Mouse (Mus musculus) heart, embryonic 16.5 days (tissue): Measurements from ENCODE around the gene E330021D16Rik. TPM values are rescaled to one million over a fixed set of nuclear protein-coding genes. Genes with fewer than 3 reads are reported as not detected.

Experiments
- ATAC-seq: fragments of 200-750 bp; cut with Nextera tagmentation; replicated peaks from 2 replicates; pipeline ENCODE4 v1.8.0; 2017; ENCODE audit warnings: moderate number of reproducible peaks; ENCODE audit not compliant: insufficient read depth, low FRiP score; ENCODE audit errors: extremely low read depth
- H3K27ac ChIP-seq: fragments of 300-500 bp; sonication (generic); 2 replicates; pipeline ENCODE4 v1.5.1; 2014; ENCODE audit warnings: mild to moderate bottlenecking, low read length, control low read depth, moderate library complexity
- H3K27me3 ChIP-seq: fragments of 300-500 bp; sonication (generic); 2 replicates; pipeline ENCODE4 v1.6.1; 2014; ENCODE audit warnings: low read length, mixed read lengths; ENCODE audit not compliant: control insufficient read depth, insufficient read depth
- H3K36me3 ChIP-seq: fragments of 300-500 bp; sonication (generic); 2 replicates; pipeline ENCODE4 v1.6.1; 2014; ENCODE audit not compliant: control insufficient read depth, insufficient read depth
- H3K4me1 ChIP-seq: fragments of 300-500 bp; sonication (generic); 2 replicates; pipeline ENCODE4 v1.6.1; 2014; ENCODE audit warnings: low read length, mixed read lengths; ENCODE audit not compliant: control insufficient read depth, insufficient read depth
- H3K4me2 ChIP-seq: fragments of 300-500 bp; sonication (generic); 2 replicates; pipeline ENCODE4 v1.6.1; 2014; ENCODE audit warnings: low read depth, mild to moderate bottlenecking, control low read depth, low read length
- H3K4me3 ChIP-seq: fragments of 300-500 bp; sonication (generic); 2 replicates; pipeline ENCODE4 v1.5.1; 2014; ENCODE audit warnings: mild to moderate bottlenecking, control low read depth, low read length
- H3K9ac ChIP-seq: fragments of 300-500 bp; sonication (generic); 2 replicates; pipeline ENCODE4 v1.6.1; 2014; ENCODE audit warnings: low read length, control low read depth
- H3K9me3 ChIP-seq: fragments of 300-500 bp; sonication (generic); replicated peaks from 2 replicates; pipeline ENCODE4 v1.6.1; 2016; ENCODE audit warnings: low read length; ENCODE audit not compliant: control insufficient read depth
- WGBS: fragments of 180-500 bp; shearing (Covaris S2); extraction: QIAGEN DNeasy Blood & Tissue Kit; methylation state at CpG from one replicate; pipeline ENCODE4 v1.1.7; 2014; 5-methylcytosine and 5-hydroxymethylcytosine counted together
- polyA plus RNA-seq: library from polyadenylated mRNA; unstranded; fragments of >200 nt; fragmentation: Nextera tagmentation; extraction: Ambion mirVana; gene quantifications from 2 replicates; pipeline ENCODE4 v1.2.1, GENCODE M21; 2015

E330021D16Rik gene
- polyA plus RNA-seq, 1 experiment from 2014 or later: not detected

DNA sequence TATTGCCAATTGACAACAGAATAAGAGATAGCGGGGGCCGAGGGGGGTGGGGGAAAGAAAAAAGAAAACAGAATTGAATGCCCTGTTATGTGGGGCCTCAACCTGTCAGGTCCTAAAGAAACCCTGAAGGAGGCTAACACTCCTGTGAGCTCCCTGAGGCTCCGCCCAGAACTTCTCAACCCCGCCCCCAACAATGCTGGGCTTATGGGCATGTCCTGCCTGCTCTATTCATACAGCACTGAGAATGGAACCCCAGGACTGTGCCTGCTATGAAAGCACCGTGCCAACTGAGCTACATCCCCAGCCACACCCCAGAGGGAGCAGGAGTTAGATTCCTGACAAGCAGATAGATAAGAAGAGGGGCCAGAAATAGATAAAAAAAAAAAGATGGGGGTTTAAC, 2.5 kb upstream of the E330021D16Rik start:
- ATAC-seq: 0 out of 2 replicates have a peak, but pooled peaks have one; percentile 40

DNA sequence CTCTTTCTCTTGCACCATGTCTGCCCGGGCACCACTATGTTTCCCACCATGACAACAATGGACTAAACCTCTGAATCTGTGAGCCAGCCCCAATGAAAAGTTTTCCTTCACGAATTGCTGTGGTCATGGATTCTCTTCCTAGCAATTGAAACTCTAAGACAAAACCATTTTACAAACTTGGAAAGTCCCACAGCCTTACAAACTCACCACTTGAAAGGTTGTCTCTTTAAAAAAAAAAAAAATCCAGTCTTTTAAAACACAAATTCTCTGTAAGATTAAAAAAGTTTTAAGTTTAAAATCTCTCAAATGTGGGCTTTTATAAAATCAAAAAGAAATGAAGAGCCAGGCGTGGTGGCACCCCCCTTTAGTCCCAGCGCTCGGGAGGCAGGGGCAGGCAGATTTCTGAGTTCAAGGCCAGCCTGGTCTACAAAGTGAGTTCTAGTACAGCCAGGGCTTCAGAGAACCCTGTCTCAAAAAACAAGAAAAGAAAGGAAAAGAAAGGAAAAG, 1.5 kb downstream of the E330021D16Rik start:
- Histone ChIP-seq H3K4me1 (peaks cover 4% of the 10 kb centered on the region; the same call in 1 of the 2 replicates), H3K9ac (no peak overlapping the region), H3K36me3 (no peaks in the 10 kb centered on the region), H3K27ac (no peak overlapping the region), H3K9me3 (no peaks in the 10 kb centered on the region), H3K27me3 (no peaks in the 10 kb centered on the region), H3K4me3 (no peak overlapping the region), H3K4me2 (no peak overlapping the region)
- 83% methylated on average over 5 of the region's 5 CpGs for WGBS
- ATAC-seq: no peak

More for the DNA sequence above, 2.5 kb upstream of the E330021D16Rik start:
- Histone ChIP-seq H3K4me1 (peaks cover 4% of the 10 kb centered on the region; the same call in 1 of the 2 replicates), H3K27ac (no peak overlapping the region), H3K36me3 (no peaks in the 10 kb centered on the region), H3K4me2 (0 out of 2 replicates have a peak overlapping the region, but pooled peaks have one; percentile 20), H3K27me3 (no peaks in the 10 kb centered on the region), H3K9me3 (0 out of 2 replicates have a peak, but pooled peaks cover 3% of the 10 kb centered on the region), H3K9ac (no peak overlapping the region), H3K4me3 (no peak overlapping the region)
- 58% methylated on average over 5 of the region's 5 CpGs for WGBS

DNA sequence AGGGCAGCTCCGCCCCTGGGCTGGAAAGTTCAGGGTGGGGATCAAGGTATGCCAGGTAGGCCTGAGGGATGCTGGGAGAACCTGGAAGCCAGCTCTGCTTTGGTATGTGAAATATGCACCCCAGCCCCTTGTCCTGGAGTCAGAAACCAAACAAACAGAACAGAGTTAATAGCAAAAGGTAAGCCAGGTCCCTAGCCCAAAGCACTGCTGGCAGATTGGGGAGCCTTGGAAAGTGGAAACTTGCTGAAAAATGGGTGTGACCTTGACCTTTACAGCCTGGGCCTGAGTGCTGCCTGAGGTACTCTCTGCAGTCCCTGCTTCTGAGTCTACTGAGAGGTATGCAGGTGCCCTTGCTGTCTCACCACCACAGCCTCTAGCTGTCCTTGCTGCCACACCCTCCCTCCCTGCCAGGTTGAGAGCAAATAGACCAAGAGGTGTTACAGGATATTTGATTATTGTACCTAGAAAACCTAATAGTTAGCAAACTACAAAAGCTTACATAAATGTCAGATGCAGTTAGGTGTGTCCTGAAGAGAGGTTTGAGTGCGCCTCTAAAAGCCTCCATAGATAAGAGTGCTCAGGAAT, 7.7 kb downstream of the E330021D16Rik start:
- WGBS: 72% methylated on average over 2 of the region's 2 CpGs
- no peak for ATAC-seq
- Histone ChIP-seq H3K9ac (no peak overlapping the region), H3K36me3 (no peaks in the 10 kb centered on the region), H3K4me1 (no peaks in the 10 kb centered on the region), H3K4me3 (no peak overlapping the region), H3K9me3 (no peaks in the 10 kb centered on the region), H3K27me3 (no peaks in the 10 kb centered on the region), H3K4me2 (no peak overlapping the region), H3K27ac (no peak overlapping the region)

DNA sequence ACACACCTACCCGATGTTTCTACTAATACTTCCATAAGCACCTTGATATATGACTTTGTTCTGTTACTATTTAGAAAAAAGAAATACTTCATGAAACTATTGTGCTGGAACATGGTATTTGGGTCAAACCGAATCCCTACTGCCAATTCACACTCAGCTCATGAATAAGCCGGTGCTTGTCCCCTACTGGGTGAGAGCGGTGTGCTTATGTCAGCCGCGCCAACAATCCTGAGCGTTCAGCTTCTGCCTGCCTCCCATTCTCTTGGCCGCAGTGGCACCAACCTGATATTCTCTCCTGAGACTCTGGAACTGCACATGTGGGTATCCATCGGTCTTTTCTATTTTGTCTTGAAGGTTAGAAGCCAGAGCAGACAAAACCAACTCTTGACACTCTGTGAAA, 18.5 kb downstream of the E330021D16Rik start:
- no peaks in the 10 kb centered on the region for H3K27me3 ChIP-seq
- H3K9ac ChIP-seq: no peak overlapping the region
- no peaks in the 10 kb centered on the region for H3K36me3 ChIP-seq
- peaks cover 3% of the 10 kb centered on the region for H3K9me3 ChIP-seq
- H3K4me1 ChIP-seq: no peaks in the 10 kb centered on the region
- no peak for ATAC-seq
- no peak overlapping the region for H3K27ac ChIP-seq
- no peak overlapping the region for H3K4me2 ChIP-seq
- H3K4me3 ChIP-seq: no peak overlapping the region
- 91% methylated on average over 9 of the region's 9 CpGs for WGBS

DNA sequence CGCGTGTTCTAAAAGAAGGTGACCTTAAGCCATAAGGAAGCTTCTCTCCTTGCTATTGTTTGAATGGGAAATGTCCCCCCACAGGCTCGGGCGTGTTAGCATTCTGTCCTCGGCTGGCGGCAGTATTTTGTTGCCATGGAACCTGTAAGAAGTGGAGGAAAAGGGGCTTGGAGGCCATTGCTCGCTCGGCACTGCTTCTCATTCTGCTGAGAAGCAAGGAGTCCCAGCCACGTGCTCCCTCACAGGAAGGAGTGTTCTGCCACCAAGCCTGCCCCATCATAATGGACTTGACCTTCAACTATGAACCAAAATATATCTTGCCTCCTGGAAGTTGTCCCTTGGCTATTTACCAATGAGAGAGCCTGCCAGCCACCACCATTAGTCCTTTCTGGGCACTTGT, 25.1 kb downstream of the E330021D16Rik start:
- H3K36me3 ChIP-seq: no peaks in the 10 kb centered on the region
- H3K4me2 ChIP-seq: no peak overlapping the region
- 60% methylated on average over 9 of the region's 9 CpGs for WGBS
- no peak overlapping the region for H3K9ac ChIP-seq
- no peak for ATAC-seq
- H3K4me1 ChIP-seq: no peaks in the 10 kb centered on the region
- no peaks in the 10 kb centered on the region for H3K27me3 ChIP-seq
- no peak overlapping the region for H3K27ac ChIP-seq
- peaks cover 2% of the 10 kb centered on the region for H3K9me3 ChIP-seq
- no peak overlapping the region for H3K4me3 ChIP-seq

DNA sequence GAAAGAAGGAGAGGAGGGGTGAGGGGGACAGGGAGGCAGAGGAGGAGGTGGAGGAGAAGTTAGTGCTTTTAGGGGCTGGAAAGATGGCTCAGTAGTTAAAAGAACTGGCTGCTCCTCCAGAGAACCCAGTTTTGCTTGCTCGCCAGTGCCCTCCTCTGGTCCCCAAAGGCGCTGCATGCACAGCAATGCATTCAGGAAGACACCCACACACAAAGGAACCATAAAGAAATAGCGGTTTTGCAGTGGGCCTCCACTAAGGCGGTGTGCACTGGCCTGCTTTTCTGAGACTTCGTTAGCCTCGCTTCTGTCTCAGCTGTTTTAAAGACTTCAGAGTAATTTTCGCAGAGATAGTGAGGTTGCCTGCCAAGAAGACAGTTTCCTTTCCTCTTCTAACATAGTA, 30.1 kb downstream of the E330021D16Rik start:
- WGBS: 62% methylated on average over 7 of the region's 7 CpGs
- Histone ChIP-seq H3K27ac (no peak overlapping the region), H3K4me2 (no peak overlapping the region), H3K4me3 (no peak overlapping the region), H3K27me3 (no peaks in the 10 kb centered on the region), H3K36me3 (no peaks in the 10 kb centered on the region), H3K4me1 (no peaks in the 10 kb centered on the region), H3K9ac (no peak overlapping the region), H3K9me3 (no peaks in the 10 kb centered on the region)
- ATAC-seq: no peak

DNA sequence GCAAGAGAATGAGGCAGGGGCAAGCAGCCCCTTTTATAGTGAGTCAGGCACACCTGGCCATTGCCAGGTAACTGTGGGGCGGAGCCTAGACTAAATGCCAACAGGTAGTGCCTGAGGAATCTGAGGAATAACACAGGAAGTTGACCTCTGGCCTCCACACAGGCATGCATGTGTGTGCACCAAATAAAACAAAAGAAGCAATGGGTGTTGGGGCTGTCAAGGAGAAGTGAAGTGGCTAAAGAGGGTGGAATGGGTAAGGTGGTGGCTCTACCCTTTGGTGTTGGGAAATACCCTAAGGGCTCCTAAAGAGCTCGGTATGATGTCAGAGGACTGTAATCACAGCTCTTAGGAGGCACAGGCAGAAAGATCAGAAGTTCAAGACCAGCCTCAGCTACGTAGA, 32.2 kb downstream of the E330021D16Rik start:
- no peaks in the 10 kb centered on the region for H3K36me3 ChIP-seq
- no peaks in the 10 kb centered on the region for H3K4me1 ChIP-seq
- ATAC-seq: no peak
- no peak overlapping the region for H3K4me3 ChIP-seq
- 76% methylated on average over 3 of the region's 3 CpGs for WGBS
- no peak overlapping the region for H3K4me2 ChIP-seq
- no peaks in the 10 kb centered on the region; the same call in 1 of the 2 replicates for H3K9me3 ChIP-seq
- H3K27me3 ChIP-seq: no peaks in the 10 kb centered on the region
- no peak overlapping the region for H3K27ac ChIP-seq
- H3K9ac ChIP-seq: no peak overlapping the region

DNA sequence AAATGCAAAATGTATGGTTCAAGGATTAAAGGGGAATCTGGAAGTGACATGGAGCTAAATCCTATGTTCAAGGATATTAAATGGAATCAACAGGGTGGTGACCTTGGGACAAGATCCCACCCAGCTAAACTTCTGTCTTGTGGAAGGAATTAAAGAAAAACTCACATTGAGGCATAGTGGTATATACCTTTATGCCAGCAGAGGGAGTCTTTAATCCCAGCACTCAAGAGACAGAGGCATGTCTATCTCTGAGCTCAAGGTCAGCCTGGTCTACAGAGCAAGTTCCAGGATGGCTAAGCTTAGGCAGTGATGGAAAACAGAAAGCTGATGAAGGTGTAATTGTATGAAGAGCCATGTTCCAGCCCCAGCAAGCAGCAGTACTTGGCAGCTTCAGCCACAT, 39.3 kb downstream of the E330021D16Rik start:
- H3K27ac ChIP-seq: no peak overlapping the region
- H3K9ac ChIP-seq: no peak overlapping the region
- H3K4me1 ChIP-seq: no peaks in the 10 kb centered on the region
- no peak for ATAC-seq
- no peaks in the 10 kb centered on the region for H3K36me3 ChIP-seq
- no peaks in the 10 kb centered on the region; the same call in 1 of the 2 replicates for H3K9me3 ChIP-seq
- no peak overlapping the region for H3K4me3 ChIP-seq
- no peaks in the 10 kb centered on the region for H3K27me3 ChIP-seq
- no peak overlapping the region for H3K4me2 ChIP-seq

DNA sequence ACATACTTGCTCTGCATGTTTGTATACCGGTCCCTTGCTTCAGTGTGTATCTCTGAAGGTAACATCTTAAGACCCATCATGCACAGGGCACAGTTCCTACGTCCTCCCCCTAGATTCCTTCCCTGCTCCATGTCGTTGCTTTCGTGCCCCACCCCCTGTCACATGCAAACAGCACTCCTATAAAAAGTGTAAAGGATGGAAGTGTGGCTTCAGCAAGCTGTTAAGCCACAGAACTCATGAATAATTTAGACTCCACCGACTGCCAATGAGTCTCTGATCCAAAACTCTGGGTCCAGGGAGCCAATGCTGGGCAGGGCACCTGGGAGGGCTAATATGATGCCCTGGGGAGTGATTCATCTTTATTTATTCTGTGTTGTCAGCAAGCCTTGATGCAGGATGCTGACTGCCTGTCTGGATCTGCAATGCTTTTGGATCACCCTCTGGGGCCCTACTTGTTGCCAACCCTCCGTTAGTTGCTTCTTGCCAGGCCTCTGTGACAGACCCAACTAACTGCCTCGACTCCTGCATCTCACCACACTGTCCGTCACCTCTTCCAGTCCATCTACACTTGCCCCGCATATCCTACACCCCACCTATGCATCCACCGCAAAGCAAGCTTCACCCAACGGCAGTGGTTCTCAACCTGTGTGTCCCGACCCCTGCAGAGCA, 50.8 kb downstream of the E330021D16Rik start:
- H3K9ac ChIP-seq: no peak overlapping the region
- H3K4me3 ChIP-seq: no peak overlapping the region
- no peaks in the 10 kb centered on the region for H3K27me3 ChIP-seq
- H3K27ac ChIP-seq: no peak overlapping the region
- ATAC-seq: no peak
- 72% methylated on average over 12 of the region's 12 CpGs for WGBS
- no peaks in the 10 kb centered on the region for H3K4me1 ChIP-seq
- H3K9me3 ChIP-seq: no peaks in the 10 kb centered on the region; the same call in 1 of the 2 replicates
- H3K4me2 ChIP-seq: no peak overlapping the region
- no peaks in the 10 kb centered on the region for H3K36me3 ChIP-seq
